Mouse (Mus musculus) forebrain, postnatal 0 days (tissue): ENCODE results near the gene Wdtc1. TPM values are rescaled to one million over a fixed set of nuclear protein-coding genes. Genes with fewer than 3 reads are reported as not detected.

Experiments used
- ATAC-seq: fragments of 200-750 bp; cut with Nextera tagmentation; 2 replicates; pipeline ENCODE4 v1.8.0; 2017; ENCODE audit warnings: mild to moderate bottlenecking, moderate library complexity
- DNase-seq: peaks from one replicate; pipeline ENCODE4 v3.0.0-alpha.2; 2015
- H3K27ac ChIP-seq: fragments of 300-500 bp; sonication (generic); 2 replicates; pipeline ENCODE4 v1.5.1; 2014; ENCODE audit warnings: low read depth, mild to moderate bottlenecking, antibody characterized with exemption, low read length, moderate library complexity, mixed read lengths
- H3K27me3 ChIP-seq: fragments of 300-500 bp; sonication (generic); 2 replicates; pipeline ENCODE4 v1.6.1; 2014; ENCODE audit warnings: mild to moderate bottlenecking, low read length, mixed read lengths; ENCODE audit not compliant: insufficient read depth
- H3K36me3 ChIP-seq: fragments of 300-500 bp; sonication (generic); 2 replicates; pipeline ENCODE4 v1.6.1; 2014; ENCODE audit warnings: mild to moderate bottlenecking, moderate library complexity; ENCODE audit not compliant: insufficient read depth
- H3K4me1 ChIP-seq: fragments of 300-500 bp; sonication (generic); 2 replicates; pipeline ENCODE4 v1.6.1; 2014; ENCODE audit warnings: antibody characterized with exemption; ENCODE audit not compliant: insufficient read depth
- H3K4me2 ChIP-seq: fragments of 300-500 bp; sonication (generic); 2 replicates; pipeline ENCODE4 v1.6.1; 2014; ENCODE audit warnings: low read depth, mild to moderate bottlenecking, moderate library complexity
- H3K4me3 ChIP-seq: fragments of 300-500 bp; sonication (generic); 2 replicates; pipeline ENCODE4 v1.5.1; 2014; ENCODE audit warnings: low read depth, low read length, mixed read lengths
- H3K9ac ChIP-seq: fragments of 300-500 bp; sonication (generic); 2 replicates; pipeline ENCODE4 v1.6.1; 2014; ENCODE audit warnings: mild to moderate bottlenecking
- H3K9me3 ChIP-seq: fragments of 300-500 bp; sonication (generic); 2 replicates; pipeline ENCODE4 v1.6.1; 2016; ENCODE audit warnings: low read length
- CTCF ChIP-seq: sonication (generic); IDR thresholded peaks from 2 replicates; pipeline ENCODE4 v1.5.1; 2016; ENCODE audit warnings: antibody characterized with exemption, control low read depth, low read depth
- WGBS: fragments of 180-500 bp; shearing (Covaris S2); extraction: QIAGEN DNeasy Blood & Tissue Kit; methylation state at CpG from one replicate; pipeline ENCODE4 v1.1.7; 2014; 5-methylcytosine and 5-hydroxymethylcytosine counted together
- polyA plus RNA-seq: library from polyadenylated mRNA; unstranded; fragments of >200 nt; fragmentation: Nextera tagmentation; extraction: Ambion mirVana; gene quantifications from 2 replicates; pipeline ENCODE4 v1.2.1, GENCODE M21; 2015
- total RNA-seq: library from RNA; depleted of rRNA; stranded (reverse); fragments of >200 nt; gene quantifications from 2 replicates; pipeline ENCODE4 v1.2.3, GENCODE M21; 2014

The Wdtc1 gene
- total and polyA plus RNA-seq, 2 experiments from 2014 or later: 16.3 to 43.9 TPM

DNA sequence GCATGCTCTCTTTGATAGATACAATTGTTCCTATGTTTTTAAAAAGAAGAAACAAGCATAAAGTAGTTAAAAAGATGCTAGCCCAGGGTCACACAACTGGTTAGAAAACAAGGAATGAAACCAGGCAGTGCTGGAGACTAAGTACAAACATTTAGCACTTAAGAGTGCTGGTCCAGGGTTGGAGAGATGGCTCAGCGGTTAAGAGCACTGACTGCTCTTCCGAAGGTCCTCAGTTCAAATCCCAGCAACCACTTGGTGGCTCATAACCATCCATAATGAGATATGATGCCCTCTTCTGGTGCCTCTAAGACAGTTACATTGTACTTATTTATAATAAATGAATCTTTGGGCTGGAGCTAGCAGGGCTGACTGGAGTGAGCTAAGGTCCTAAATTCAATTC lies 13.1 kb downstream of the Wdtc1 start:
- no peaks in the 10 kb centered on the region for H3K36me3 ChIP-seq
- H3K27me3 ChIP-seq: no peaks in the 10 kb centered on the region
- ATAC-seq (no peak), DNase-seq (no peak)
- H3K4me3 ChIP-seq: no peak overlapping the region
- H3K4me1 ChIP-seq: no peaks in the 10 kb centered on the region
- H3K27ac ChIP-seq: no peak overlapping the region
- WGBS: 86% methylated on average over 2 of the region's 2 CpGs
- H3K4me2 ChIP-seq: no peak overlapping the region
- no peaks in the 10 kb centered on the region for H3K9me3 ChIP-seq
- 0 out of 2 replicates have a peak, but pooled peaks have one; percentile 16 for TF ChIP-seq CTCF
- no peak overlapping the region for H3K9ac ChIP-seq

DNA sequence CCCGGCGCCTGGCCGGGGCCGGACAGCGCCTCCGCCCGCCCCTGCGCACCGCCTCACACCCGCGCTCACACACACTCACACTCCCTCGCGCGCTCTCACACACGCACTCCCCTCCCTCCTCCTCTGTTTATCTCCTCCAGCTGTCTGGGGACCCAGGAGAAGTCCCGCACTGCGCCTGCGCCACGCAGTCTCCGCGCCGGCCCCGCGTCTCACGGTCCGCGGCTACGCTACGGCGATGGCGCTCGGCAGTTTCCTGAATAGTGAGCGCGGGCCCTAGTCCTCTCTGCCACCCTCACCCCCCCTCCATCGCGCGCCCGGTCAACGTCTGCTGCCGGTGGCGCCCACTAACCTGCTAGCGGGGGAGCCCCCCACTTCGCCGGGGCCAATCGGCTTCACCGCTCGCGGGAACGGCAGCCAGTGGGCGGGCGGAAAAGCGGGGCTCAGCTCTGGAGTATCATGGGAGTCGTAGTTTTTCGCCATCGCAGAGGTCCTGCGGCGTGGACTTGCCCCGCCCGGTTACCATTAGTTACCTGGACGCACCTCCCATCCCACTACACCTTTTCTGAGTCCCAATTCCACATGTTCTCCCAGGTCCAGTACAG lies 14.0 kb downstream of the Wdtc1 start:
- peak overlapping the region; percentile 62; the same call in 1 of the 2 replicates for H3K27ac ChIP-seq
- TF ChIP-seq CTCF: no peak
- no peaks in the 10 kb centered on the region for H3K36me3 ChIP-seq
- no peaks in the 10 kb centered on the region for H3K9me3 ChIP-seq
- no peaks in the 10 kb centered on the region for H3K4me1 ChIP-seq
- WGBS: under 1% methylated on average over 47 of the region's 60 CpGs
- H3K4me3 ChIP-seq: peak overlapping the region; percentile 96
- ATAC-seq (peak; percentile 98), DNase-seq (peak; percentile 99)
- H3K9ac ChIP-seq: peak overlapping the region; percentile 75
- H3K27me3 ChIP-seq: no peaks in the 10 kb centered on the region
- peak overlapping the region; percentile 74 for H3K4me2 ChIP-seq

GRCm38 (mm10) chr4:133338521-133339095 lies 14.7 kb downstream of the Wdtc1 start:
- Histone ChIP-seq H3K9me3 (no peaks in the 10 kb centered on the region), H3K9ac (peak overlapping the region; percentile 75), H3K27ac (peak overlapping the region; percentile 62; the same call in 1 of the 2 replicates), H3K36me3 (no peaks in the 10 kb centered on the region), H3K4me2 (peak overlapping the region; percentile 74), H3K27me3 (no peaks in the 10 kb centered on the region), H3K4me1 (no peaks in the 10 kb centered on the region), H3K4me3 (peak overlapping the region; percentile 96)
- no peak for TF ChIP-seq CTCF
- 3% methylated on average over 33 of the region's 39 CpGs for WGBS
- ATAC-seq (peak; percentile 12; the same call in 1 of the 2 replicates), DNase-seq (no peak)

DNA sequence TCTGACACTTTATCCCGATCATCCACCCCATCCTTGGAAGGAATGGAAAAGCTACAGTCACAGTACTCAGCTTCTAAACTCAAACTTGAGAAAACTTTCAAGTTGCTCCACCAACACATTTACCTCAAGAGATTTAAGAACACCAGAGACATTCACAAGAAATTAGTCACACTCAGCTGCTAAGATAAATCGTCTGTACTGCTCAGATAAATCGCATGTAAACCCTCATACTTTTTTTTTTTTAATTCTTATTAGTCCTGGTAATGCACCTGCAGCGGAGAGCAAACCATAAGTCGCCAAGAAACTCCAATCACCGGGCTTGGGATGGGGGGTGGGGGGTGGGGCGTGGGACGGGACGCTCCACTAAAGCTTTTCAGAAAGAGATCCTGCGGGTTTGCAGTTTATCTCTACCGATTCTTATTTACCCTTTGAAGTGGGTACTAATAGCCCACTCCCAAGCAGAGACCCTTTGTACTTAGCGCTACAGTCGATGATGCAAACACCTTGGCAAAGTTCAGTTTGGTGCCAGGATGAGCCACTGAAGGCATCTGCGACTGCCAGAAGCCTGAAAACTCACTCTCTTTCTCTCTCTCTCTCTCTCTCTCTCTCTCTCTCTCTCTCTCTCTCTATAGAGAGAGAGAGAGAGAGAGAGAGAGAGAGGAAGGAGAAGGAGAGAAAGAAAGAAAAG lies 15.3 kb downstream of the Wdtc1 start:
- DNase-seq: no peak
- no peak overlapping the region for H3K27ac ChIP-seq

DNA sequence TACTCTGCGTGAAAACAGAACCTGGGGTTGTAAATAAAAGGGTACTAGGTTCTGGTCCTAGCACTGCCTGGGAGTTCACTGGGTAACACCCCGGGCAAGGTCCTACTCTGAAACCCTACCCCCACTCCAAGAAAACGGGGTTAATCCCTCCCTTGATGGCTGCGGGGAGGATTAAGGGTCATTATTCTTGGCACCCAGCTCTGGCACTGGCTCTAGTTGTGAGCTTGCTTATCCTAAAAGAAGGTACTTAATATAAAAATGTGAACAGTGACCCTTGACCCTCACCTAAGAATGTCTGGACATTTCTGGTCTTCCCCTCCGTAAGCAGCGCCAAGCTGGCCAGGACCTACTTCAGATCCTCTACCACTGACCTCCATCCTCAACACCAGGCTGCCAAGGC lies 20.0 kb downstream of the Wdtc1 start:
- ATAC-seq: no peak
- Histone ChIP-seq H3K27me3 (no peaks in the 10 kb centered on the region), H3K4me1 (no peaks in the 10 kb centered on the region), H3K4me2 (no peak overlapping the region), H3K36me3 (no peaks in the 10 kb centered on the region), H3K4me3 (no peak overlapping the region), H3K9me3 (no peaks in the 10 kb centered on the region), H3K27ac (no peak overlapping the region), H3K9ac (no peak overlapping the region)
- TF ChIP-seq CTCF: no peak
- 37% methylated on average over 6 of the region's 6 CpGs for WGBS
- DNase-seq: no peak

More for the DNA sequence above, 15.3 kb downstream of the Wdtc1 start:
- Histone ChIP-seq H3K4me1 (no peaks in the 10 kb centered on the region), H3K4me3 (peak overlapping the region; percentile 96), H3K4me2 (peak overlapping the region; percentile 74), H3K36me3 (no peaks in the 10 kb centered on the region), H3K9ac (peak overlapping the region; percentile 75), H3K9me3 (no peaks in the 10 kb centered on the region), H3K27me3 (no peaks in the 10 kb centered on the region)
- WGBS: 11% methylated on average over 14 of the region's 14 CpGs
- TF ChIP-seq CTCF: no peak
- no peak for ATAC-seq

DNA sequence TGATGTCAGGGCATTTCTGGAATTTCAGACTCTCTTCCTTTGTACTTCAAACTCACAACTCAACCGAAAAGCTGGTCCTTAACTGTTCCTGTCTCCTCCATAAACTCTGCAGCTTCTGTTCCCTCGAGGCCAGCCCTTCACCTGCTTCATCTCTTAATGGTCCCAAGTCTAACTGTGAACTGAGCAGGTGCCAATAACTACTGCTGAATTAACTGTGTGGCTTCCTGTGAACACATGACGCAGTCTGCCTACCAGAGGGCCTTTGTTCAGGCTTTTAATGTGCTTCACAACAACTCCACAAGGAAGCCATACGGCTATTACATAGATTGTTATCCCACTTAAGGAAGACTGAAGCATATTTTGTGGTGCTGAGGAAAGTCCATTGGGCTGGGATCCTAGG lies 23.0 kb downstream of the Wdtc1 start:
- H3K36me3 ChIP-seq: no peaks in the 10 kb centered on the region
- ATAC-seq: no peak
- no peak for TF ChIP-seq CTCF
- H3K4me1 ChIP-seq: no peaks in the 10 kb centered on the region
- H3K9me3 ChIP-seq: no peaks in the 10 kb centered on the region
- no peak overlapping the region for H3K9ac ChIP-seq
- no peak overlapping the region for H3K4me3 ChIP-seq
- 72% methylated on average over 4 of the region's 4 CpGs for WGBS
- H3K27ac ChIP-seq: no peak overlapping the region
- no peak for DNase-seq
- H3K27me3 ChIP-seq: no peaks in the 10 kb centered on the region
- no peak overlapping the region for H3K4me2 ChIP-seq

- Histone ChIP-seq H3K4me3 (no peak overlapping the region), H3K9me3 (no peaks in the 10 kb centered on the region), H3K4me1 (no peaks in the 10 kb centered on the region), H3K36me3 (no peaks in the 10 kb centered on the region), H3K4me2 (no peak overlapping the region), H3K9ac (no peak overlapping the region), H3K27ac (no peak overlapping the region), H3K27me3 (no peaks in the 10 kb centered on the region)
- DNase-seq (no peak), ATAC-seq (no peak)
- no peak for TF ChIP-seq CTCF
- WGBS: 83% methylated on average over 7 of the region's 7 CpGs
Observed at GRCm38 (mm10) chr4:133328129-133328528, 25.2 kb downstream of the Wdtc1 start.
